Mouse (Mus musculus): ENCODE data around the gene Itpkb.

The Itpkb gene

DNA sequence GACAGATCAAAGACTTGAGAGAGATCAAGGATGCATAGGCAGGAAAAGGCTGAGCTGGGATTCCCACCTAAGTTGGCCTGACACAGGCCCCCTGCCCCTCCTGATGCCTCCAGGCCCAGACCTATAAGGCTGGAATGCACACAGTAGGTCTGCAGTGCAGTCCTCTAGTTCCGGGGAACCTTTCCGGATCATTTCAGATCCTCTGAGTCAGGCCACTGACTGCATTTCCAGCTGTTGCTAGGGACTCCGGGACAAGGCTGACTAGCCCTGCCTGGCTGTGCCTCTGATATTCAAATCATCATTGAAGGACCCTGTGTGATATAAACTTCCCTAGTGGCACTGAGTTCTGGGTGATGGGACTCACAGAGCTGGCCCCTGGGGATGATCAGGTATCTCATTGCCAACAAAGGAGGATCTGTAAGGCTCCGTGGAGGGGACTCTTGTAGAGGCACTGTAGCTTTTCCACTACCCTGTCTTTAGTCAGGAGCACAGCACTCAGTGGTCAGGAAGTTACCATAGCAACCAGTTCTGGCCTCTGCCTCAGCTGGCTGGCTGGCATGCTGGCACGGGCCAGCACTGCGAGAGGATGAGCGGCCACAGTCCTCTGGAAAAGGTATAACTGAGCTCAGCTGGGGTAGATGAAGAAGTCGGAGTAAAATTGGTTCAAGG, 90.3 kb downstream of the Itpkb start:
- DNase-seq (ENCODE audit: low spot score) = no peak

DNA sequence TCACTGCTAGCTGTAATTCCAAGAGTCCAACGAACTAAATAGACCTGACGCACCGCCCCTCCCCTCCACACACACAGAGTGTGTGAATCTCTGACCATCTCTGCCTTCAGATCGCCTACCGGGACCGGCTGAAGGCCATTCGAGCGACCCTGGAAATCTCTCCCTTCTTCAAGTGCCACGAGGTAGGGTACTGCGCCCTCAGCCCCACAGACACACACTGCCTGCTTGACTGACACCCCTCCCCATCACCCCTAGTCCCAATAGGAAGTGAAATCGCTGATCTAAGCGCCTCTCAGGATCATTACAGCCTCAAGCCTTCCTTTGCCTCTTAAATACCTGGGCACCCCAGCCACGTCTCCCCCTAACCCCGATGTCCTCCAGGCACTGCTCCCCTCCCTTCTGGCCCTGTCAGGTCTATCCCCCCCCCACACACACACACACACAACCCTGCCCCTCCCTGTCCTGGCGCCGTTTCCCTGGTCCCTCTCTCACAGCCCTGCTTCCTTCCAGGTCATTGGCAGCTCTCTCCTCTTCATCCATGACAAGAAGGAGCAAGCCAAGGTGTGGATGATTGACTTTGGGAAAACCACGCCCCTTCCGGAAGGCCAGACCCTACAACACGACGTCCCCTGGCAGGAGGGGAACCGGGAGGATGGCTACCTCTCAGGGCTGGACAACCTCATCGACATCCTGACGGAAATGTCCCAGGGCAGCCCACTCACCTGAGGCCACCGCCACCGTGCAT, 91.1 kb downstream of the Itpkb start:
- DNase-seq (ENCODE audit: low spot score) = no peak

DNA sequence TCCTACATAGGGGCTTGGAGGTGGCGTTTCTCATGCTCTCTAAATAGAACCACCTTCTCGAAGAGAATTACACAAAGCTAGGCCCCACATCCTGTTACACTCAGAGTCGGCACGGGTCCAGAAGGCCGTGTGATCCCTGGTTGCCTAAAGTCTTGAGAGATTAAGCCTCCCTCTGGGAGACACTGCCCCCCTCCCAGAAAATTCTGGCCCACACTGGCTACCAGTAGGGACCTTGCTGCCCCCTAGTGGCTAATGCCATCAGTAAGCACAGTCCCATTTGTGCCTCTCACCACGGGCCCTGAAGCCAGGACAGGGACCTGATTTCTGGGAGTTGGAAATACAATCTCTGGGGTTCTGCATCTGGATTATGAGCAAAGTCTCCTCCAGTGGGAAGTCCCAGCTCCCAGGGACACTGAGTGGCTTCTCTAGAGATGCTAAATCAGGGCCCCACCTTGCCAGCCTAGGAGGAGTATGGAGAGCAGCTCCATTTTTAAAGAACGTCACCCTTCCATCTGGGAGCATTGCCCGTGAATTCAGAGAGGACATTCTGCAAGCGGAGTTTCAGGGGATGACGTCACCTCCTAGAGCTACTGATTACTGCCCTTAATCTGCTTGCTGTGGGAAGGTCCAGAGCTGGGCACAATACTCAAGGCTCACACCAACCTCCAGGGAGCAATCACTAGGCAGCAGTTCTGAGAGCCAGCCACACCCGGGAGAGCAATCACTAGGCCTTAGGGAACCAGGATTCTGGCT, 92.0 kb downstream of the Itpkb start:
- DNase-seq (ENCODE audit: low spot score) = peak; percentile 68

DNA sequence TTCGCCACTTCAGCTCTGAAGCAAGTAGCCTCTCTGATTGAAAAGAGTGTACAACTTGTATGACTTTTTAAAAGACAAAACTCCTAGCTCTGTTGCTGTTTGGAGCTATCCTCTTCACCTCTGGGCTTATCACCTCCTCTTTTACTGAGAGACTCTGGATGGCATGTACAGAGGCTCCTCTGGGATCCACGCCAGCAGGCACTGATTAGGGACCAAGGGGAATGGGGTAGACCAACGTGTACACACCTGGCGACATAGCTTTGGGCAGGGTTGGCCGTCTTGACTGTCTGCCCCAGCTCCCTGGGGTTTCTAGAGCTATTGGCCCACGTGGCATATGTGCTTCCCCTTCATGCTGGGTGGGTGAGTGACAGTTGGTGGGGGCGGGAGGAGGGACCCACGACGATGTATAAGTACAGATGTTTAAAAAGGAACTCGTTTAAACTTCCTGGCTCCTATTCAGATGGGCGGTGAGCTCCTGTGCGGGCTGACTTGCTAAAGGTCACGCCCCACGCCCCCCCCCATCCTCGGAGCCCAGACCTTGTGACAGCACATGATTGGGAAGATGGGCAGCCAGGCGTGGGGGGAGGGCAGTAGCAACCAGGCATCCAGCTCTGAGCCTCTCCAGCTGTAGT, 92.8 kb downstream of the Itpkb start:
- DNase-seq (ENCODE audit: low spot score) = no peak

DNA sequence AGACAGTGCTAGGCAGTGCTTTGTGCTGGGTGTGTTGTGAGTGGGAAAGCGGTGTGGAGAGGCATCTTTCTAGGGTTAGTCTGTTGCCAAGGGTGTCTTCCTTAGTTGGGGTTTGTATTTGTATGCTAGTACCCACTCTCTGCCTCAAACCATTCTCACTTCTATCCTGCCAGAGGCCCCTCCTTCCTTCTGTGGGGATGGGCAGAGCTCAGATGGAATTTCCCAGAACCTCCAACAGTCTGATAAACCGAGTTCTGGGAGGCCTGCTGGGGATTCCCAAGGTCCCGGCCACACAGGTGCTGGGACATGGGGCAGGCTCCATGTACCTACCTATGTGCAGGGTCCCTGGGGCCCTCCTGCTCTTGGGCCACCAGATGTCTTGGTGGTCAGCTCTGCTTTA, 93.6 kb downstream of the Itpkb start:
- no peak for DNase-seq (ENCODE audit: low spot score)

DNA sequence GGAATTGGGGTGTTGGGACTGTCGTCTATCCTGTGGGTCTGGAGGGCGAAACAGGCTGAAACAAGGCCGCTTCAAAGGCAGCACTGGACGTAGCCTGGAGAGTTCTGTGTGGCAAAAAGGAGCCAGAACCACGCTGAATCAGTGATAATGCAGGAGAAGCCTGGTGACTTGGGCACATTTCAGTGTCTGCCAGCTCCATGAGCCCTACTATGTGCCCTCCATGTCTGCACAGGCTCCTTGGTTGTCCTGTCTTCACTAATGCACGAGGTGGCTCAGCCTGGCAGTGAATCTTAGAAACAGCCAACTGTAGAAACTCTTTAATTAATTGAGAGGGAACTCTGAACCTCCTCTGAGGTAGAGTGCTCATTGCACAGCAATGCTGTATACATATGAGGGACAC, 96.1 kb downstream of the Itpkb start:
- no peak for DNase-seq (ENCODE audit: low spot score)

DNA sequence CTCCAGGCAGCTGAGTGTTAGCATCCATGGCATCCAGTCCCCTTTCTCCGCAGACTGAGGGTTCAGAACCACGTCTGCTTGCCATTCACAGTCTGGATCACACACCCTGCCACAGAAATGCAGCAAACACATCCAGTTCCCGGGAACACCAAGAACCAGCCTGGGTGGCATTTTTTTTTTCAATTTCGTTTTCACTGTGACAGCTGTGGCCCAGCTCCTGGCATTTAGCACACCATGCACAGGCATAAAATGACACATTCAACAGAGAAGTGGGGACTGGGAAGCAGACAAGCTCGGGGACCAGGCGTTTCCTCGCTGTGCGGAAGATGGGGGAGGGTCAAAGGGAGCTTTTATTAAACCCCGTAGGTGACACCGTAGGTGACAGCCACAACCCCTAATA, 97.4 kb downstream of the Itpkb start:
- DNase-seq (ENCODE audit: low spot score) = no peak

DNA sequence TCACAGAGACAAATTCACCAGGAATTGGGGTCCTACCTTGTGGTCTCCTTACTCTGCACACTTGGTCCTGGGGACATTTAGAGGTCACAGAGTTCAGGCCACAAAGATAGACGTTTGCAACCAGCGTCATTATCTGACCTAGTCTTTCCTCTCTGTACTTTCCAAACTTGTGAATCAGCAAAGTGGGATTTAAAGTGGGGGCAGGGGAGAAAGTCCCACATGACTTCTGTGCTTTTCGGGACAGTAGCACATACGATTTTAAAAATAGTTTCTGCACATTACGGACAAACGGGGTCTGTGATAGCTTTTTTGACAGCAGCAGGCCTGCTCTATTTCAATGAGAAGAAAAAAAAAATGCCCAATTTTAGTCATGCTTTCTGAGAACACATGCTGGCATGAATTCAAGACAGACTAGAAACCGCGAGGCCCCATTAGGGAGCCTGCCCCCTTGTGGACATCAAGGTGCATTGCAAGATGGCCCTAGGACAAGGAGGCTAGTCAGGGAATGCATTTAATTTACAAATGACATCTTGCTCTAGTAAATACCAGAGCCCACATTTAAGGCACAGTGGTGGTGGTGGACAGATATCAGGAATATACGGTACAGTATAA, 97.9 kb downstream of the Itpkb start:
- DNase-seq (ENCODE audit: low spot score) = peak; percentile 62

DNA sequence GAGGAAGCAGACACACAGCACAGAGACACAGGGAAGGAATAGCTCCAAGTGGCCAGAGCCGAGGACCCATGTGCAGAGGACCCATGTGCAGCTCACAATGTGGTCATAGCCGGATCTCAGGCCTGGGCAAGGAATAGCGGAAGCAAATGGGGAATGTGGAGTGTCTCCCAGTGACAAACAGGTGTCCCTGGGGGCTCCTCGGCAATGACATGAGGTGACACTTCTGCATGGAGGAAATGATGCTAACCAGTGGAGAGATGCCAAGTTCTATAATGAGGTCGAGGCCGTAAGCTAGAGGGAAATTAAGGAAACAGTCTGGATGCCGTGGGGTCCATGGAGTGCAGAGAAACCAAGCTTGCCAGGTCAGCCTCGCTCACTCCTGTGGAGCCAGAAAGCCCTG, 98.6 kb downstream of the Itpkb start:
- DNase-seq (ENCODE audit: low spot score) = no peak

DNA sequence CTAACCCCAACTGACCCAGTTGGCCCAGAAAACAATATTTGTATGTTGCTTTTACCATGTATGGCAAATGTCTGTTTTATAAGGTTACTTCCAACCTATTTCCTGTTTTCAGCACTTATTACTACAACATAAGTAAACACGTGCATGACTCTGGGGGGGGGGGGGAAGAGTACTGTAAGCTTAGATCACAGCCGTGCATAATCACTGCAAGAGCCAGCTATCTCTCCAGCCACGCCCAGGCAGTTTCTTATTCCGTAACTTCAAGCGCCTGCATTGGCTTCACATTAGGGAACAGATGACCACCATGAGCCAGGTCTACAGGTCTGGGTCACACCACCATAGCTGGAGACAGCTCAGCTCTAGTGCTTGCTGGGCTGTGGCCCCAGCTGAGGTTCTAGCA, 99.5 kb downstream of the Itpkb start:
- DNase-seq (ENCODE audit: low spot score) = no peak

DNA sequence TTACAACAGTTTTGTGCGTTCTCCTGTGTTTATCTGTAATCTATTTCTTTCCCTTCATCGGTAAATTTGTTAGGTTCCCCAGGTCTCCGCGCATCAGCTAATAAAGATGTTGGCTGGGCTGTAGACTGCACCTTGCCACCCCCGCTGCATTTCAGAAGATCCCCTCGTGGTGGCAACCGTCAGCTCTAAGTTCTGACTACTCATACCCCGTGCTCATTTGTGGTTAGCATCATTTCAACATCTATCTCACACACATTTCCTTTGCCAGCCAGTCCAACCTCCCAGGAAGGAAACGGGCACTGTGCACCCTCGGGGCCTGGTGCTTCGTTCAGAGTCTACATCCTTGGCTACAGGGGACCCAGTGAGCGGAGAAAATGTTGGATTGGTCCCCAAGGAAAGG, 101.5 kb downstream of the Itpkb start:
- no peak for DNase-seq (ENCODE audit: low spot score)

DNA sequence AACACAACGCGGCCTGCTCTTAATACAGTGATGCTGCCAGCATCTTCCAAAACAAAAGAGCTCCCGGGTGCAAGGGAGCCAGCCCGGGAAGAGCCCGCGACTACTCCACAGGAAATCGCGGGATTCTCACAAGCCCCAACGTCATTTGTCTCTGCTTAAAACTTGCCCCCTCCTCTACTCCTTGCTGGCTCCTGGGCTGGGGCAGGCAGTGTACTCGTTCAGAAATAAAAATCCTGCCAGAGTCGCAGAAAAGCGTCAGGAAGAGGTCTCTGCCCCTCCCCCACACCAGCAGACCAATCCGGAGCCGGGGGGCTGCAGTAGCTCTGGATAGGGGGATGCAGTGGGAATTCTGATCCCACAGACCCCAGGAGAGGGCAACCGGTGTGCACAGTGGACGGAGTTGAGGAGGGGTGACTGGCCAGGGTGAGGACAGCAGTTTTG, 102.8 kb downstream of the Itpkb start:
- DNase-seq (ENCODE audit: low spot score) = no peak

DNA sequence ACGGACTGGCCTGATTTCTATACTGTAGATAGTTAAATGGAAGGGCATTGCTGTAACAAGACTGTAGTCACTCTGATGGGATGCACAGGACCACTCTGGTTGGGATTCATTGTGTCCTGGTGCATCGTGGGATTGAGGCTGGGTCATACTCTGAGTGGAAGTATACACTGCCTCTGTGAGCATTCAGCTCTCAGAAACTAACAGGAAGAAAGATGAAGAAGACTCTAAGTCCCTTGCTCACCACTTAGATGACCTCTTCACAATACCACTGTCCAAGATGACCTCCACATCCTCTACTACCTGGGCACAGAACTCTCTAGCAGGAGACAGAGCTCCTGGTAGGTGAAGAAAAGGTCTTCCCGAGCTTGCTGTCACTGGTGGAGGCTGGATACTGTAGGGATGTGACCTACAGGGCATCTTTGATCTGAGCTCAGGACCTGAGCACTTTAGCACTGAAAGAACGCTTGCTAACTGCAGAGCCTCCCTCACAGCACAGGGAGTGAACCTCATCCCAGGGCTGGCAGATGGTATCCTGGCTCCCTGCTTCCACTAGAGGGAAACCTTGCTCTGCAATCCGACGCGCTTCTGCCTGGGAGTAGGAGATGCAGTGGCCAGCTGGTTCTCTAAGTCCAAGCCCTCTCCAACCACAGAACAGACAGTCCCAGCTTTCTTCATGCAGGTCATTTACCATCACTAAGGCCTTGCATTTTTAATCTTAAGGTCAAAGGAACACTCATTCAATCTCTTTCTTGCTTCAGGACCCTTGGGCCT, 103.7 kb downstream of the Itpkb start:
- DNase-seq (ENCODE audit: low spot score) = no peak

DNA sequence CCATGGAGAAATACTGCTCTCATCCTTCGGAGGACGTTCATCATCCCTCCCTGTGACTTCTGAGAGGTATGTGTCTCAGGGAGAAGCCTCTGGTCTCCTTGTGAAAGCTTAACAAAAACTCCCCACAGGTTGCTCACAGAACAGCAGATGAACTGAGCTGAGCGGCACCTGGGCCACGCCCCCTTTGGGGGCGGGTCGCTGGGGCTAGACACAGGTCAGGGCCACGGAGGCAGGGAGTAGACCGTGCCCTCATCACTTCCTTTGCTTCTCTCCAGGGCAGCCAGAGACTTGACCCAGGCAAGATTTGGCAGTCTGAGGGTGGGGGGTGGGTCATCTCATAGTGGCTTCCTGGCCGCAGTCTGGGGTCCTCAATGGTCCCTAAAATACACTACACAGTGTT, 104.6 kb downstream of the Itpkb start:
- no peak for DNase-seq (ENCODE audit: low spot score)

DNA sequence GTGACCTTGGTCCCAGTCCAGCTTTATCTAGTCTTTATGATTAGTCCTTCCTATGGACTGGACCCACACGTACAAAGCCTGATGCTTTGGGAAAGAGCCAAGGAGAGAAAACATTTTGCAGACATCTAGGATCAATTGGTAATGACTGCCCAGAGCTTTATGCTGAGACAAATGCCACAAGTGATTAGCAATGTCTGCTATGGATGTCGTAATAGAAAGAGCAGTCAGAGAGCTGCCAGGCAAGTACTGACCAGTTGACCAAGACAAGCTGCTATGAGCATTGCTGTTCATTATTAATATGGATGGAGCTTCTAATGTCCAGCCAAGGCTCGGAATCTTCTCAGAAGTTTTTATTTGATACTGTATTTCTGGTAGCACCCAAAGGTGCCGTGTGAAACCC, 109.2 kb downstream of the Itpkb start:
- DNase-seq (ENCODE audit: low spot score) = no peak

DNA sequence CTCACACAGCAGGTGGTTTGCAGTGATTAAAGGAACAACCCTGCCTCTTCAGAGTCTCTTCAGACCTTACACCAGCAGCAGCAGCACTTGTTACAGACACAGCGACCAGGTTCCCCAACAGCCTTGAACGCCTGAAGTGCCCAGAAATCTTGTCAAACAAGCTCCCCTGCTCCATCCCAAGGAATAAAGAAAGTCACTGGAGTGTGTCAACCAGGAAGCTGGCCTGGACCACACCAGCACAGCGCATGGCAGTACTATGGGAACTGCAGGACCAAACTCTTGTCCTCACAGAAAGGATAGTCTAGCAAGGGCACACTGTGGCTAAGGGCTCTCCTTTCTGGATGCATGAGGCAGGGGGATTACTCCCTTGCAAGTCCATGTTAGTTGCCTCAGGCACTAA, 114.1 kb downstream of the Itpkb start:
- DNase-seq (ENCODE audit: low spot score) = no peak

DNA sequence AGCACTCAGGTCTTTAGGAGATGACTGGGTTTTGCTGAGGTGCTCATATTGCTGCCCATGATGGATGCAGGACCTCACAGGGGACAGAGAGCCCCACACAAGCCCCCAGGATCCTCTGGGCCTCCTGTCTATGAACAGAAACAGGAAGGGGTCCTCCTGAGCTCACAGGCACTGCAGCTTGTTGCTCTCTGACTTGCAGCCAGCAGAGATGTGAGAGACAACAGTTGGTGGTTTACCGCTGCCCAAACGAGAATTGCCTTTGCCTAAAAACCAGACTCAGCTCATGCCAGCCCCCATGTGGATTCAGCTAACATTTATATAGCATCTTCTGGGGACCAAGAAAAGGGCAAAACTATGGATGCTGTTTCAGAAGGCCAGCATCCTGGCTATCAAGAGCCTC, 119.4 kb downstream of the Itpkb start:
- DNase-seq (ENCODE audit: low spot score) = no peak

DNA sequence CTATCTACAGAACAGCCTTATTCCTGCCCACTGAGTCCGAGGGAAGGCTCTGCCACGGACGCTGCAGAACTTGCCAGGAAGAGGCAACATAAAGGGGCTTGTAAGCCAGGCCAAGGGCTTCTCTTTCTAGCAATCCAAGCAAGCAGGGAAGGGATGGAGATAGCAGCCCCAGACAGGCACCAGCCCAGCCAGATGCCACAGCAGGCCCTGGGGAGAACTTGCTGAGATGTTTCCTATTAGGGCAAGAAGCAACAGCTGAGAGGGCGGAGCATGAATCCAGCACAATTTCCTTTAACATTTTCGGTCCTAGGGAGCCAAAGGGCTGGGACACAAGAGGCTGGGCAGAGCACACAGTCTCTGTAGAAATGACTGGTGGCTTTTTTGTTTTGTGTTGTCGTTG, 128.0 kb downstream of the Itpkb start:
- DNase-seq (ENCODE audit: low spot score) = no peak

DNA sequence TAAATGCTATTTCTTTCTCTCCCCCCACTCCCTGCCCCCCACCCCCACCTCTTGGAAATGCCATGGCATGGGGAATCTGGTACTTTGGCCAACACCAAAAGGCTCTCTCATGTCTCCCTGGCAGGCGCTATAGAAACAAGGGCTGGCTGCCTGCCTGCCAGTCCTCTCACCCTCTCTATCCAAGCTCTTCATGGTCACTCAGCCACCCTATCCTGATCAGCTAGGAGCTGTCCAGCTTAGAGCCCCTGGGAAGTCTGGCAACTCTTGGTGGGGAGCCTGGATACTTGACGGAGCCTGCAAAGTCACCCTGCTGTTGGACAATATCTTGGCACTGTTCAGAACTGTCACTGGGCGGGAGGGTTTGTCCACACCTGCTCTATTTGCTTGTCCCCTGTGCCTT, 128.4 kb downstream of the Itpkb start:
- no peak for DNase-seq (ENCODE audit: low spot score)

DNA sequence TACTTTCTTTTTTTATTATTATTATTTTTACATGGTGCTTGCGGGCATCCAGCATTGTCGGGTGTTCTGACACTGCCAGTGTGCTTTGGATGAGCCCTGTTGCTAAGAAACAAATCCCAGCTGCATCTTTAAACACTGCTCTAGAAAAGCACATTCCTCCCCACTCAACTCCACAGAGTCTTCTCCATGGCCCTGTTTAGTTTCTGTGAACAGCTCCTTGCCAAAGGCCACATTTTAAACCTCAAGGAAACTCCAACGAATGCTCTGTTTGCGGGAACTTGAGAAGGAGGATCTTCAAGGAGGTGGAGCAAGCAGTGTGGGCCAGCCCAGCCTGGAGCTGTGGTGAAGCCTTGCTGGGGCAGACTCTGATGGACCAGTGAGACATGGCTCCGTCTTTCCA, 130.4 kb downstream of the Itpkb start:
- DNase-seq (ENCODE audit: low spot score) = no peak

DNA sequence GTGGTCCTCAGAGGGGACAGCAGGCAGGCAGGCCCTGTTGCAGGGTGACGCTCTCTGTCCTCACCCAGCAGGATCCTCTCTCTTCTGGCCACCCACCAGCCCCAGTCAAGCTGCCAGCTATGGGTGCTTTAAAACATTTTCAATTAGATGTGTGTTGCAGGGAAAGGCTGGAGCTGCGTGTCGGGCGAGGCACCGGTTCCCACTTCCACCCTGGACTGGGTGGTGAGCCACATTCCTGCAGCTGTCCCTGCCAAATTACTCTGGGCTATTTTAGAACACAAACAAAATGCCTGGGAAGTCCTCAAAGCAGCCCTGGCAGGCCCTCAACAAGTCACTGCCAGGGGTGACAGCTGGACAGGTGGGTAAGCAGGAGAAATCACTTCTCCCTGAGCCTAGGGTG, 132.1 kb downstream of the Itpkb start:
- no peak for DNase-seq (ENCODE audit: low spot score)

Data from urinary bladder, postnatal 25 days (tissue).